Mouse (Mus musculus) hindbrain, embryonic 10.5 days (tissue): ENCODE measurements at regions not wholly inside any gene's neighbourhood (a gene's known extent, or its start where the extent isn't known, plus 50 kb on each side); places are given as distances from the start of the nearest gene placed in this dataset.

Experiments used
- DNase-seq: peaks from one replicate; pipeline ENCODE4 v3.0.0-alpha.2; 2017; ENCODE audit warnings: low spot score
- H3K27ac ChIP-seq: fragments of 300-500 bp; sonication (generic); 2 replicates; pipeline ENCODE4 v1.5.1; 2016; ENCODE audit warnings: mild to moderate bottlenecking, moderate library complexity
- H3K27me3 ChIP-seq: fragments of 300-500 bp; sonication (generic); 2 replicates; pipeline ENCODE4 v1.6.1; 2016; ENCODE audit warnings: mild to moderate bottlenecking; ENCODE audit not compliant: poor library complexity, insufficient read depth, severe bottlenecking
- H3K36me3 ChIP-seq: fragments of 300-500 bp; sonication (generic); 2 replicates; pipeline ENCODE4 v1.6.1; 2016; ENCODE audit warnings: mild to moderate bottlenecking, moderate library complexity
- H3K4me1 ChIP-seq: fragments of 300-500 bp; sonication (generic); replicated peaks from 2 replicates; pipeline ENCODE4 v1.6.1; 2016; ENCODE audit warnings: mild to moderate bottlenecking
- H3K4me3 ChIP-seq: fragments of 300-500 bp; sonication (generic); 2 replicates; pipeline ENCODE4 v1.5.1; 2016; ENCODE audit warnings: mild to moderate bottlenecking, moderate library complexity
- H3K9me3 ChIP-seq: fragments of 300-500 bp; sonication (generic); 2 replicates; pipeline ENCODE4 v1.6.1; 2016; ENCODE audit warnings: mild to moderate bottlenecking, moderate library complexity
- WGBS: fragments of 180-500 bp; shearing (Covaris S2); methylation state at CpG from one replicate; pipeline ENCODE4 v1.1.7; 2016; 5-methylcytosine and 5-hydroxymethylcytosine counted together

- Histone ChIP-seq H3K27me3 (no peaks in the 10 kb centered on the region), H3K9me3 (no peaks in the 10 kb centered on the region), H3K4me1 (0 out of 2 replicates have a peak, but pooled peaks cover 7% of the 10 kb centered on the region), H3K27ac (no peak overlapping the region), H3K36me3 (no peaks in the 10 kb centered on the region), H3K4me3 (no peak overlapping the region)
- peak; percentile 79 for DNase-seq
- WGBS, result 67% methylated on average over 12 of the region's 12 CpGs
Measured at GRCm38 (mm10) chr4:48779202-48779905, 116.0 kb downstream of the Cavin4 start.

- no peak for DNase-seq
- WGBS, result 81% methylated on average over 2 of the region's 2 CpGs
- H3K27me3 ChIP-seq, result no peaks in the 10 kb centered on the region
Measured at GRCm38 (mm10) chr4:48779955-48780354, 116.6 kb downstream of the Cavin4 start.

GRCm38 (mm10) chr4:48781099-48781498 is 117.8 kb downstream of the Cavin4 start:
- Histone ChIP-seq H3K9me3 (no peaks in the 10 kb centered on the region), H3K4me1 (0 out of 2 replicates have a peak, but pooled peaks cover 7% of the 10 kb centered on the region), H3K27me3 (no peaks in the 10 kb centered on the region), H3K27ac (no peak overlapping the region), H3K36me3 (no peaks in the 10 kb centered on the region), H3K4me3 (no peak overlapping the region)
- no peak for DNase-seq
- 87% methylated on average over 4 of the region's 4 CpGs for WGBS

More at GRCm38 (mm10) chr4:48779955-48780354, 116.6 kb downstream of the Cavin4 start:
- Histone ChIP-seq H3K4me1 (0 out of 2 replicates have a peak, but pooled peaks cover 7% of the 10 kb centered on the region), H3K9me3 (no peaks in the 10 kb centered on the region), H3K36me3 (no peaks in the 10 kb centered on the region), H3K4me3 (no peak overlapping the region), H3K27ac (no peak overlapping the region)

DNA sequence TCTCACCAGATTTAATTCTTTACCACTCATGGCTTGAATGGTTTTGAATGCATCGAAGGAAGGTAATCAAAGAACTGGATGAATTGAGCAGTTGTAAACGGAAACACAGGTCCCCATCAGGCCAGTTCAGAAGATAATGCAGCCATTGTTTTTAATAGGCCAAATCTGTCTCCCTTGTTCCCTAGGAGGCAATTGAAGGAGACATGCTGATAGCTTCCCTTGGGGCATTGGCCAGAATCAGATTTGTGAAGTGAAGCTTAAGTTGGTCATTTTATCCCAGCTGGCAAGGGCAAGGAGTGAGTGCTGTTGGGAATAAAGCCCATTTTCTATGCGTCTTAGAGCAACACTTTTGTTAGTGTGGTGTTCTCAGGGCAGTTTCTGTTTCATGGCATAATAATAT is 119.4 kb downstream of the Cavin4 start:
- no peak overlapping the region for H3K4me3 ChIP-seq
- 0 out of 2 replicates have a peak, but pooled peaks cover 7% of the 10 kb centered on the region for H3K4me1 ChIP-seq
- H3K27me3 ChIP-seq, result no peaks in the 10 kb centered on the region
- WGBS, result 57% methylated on average over 3 of the region's 3 CpGs
- DNase-seq, result no peak
- no peaks in the 10 kb centered on the region for H3K9me3 ChIP-seq
- no peaks in the 10 kb centered on the region for H3K36me3 ChIP-seq
- no peak overlapping the region for H3K27ac ChIP-seq

DNA sequence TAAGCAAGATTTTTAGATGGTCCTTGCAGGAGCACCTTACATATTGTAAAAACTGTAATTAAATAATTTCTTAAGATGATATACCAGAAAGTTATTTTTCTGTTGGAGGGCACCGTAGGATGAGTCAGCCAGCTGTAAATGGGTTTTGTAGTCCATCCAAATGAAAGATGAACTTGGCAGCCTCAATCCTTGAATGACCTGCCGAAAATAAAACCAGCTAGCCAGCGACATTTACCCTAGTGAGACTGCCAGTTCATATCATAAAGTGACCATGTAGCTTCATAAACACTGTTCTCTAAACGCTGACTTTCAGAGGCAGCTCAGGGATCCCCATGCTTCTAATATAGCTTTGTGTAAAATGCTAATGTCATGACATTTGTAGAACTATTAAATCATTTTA is 127.8 kb downstream of the Cavin4 start:
- Histone ChIP-seq H3K9me3 (no peaks in the 10 kb centered on the region), H3K36me3 (no peaks in the 10 kb centered on the region), H3K27ac (no peak overlapping the region), H3K4me1 (no peaks in the 10 kb centered on the region), H3K4me3 (no peak overlapping the region), H3K27me3 (no peaks in the 10 kb centered on the region)
- 95% methylated on average over 4 of the region's 4 CpGs for WGBS
- DNase-seq, result no peak

- H3K27ac ChIP-seq, result no peak overlapping the region
- H3K27me3 ChIP-seq, result no peaks in the 10 kb centered on the region
- no peak for DNase-seq
- no peak overlapping the region for H3K4me3 ChIP-seq
- H3K9me3 ChIP-seq, result no peaks in the 10 kb centered on the region
- WGBS, result 80% methylated on average over 3 of the region's 3 CpGs
- H3K36me3 ChIP-seq, result no peaks in the 10 kb centered on the region
- H3K4me1 ChIP-seq, result peaks cover 6% of the 10 kb centered on the region; the same call in 1 of the 2 replicates
Measured at GRCm38 (mm10) chr4:48803777-48804176, 140.5 kb downstream of the Cavin4 start.

- DNase-seq, result no peak
- 87% methylated on average over 4 of the region's 4 CpGs for WGBS
- no peak overlapping the region for H3K4me3 ChIP-seq
Measured at GRCm38 (mm10) chr4:48808571-48808970, 145.3 kb downstream of the Cavin4 start.

DNA sequence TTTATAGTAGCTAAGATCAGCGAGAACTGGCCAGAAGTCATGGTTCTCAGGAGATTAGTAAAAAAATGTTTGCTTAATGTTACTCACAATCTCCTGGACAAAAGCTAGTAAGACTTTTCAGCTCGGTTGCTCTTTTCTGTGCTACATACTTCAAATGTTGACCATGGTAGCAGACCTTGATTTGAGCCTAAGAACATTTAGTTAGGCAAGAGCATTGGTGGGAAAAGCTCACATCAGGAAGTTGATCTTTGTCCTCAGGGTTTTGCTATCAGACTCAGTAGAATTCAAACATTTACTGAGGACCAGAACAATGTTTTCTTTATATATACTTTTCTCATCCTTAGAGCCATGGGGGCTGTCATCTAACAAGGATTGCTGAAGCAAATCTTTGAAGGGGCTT is 170.4 kb downstream of the Cavin4 start:
- Histone ChIP-seq H3K27ac (no peak overlapping the region), H3K4me1 (no peaks in the 10 kb centered on the region)
- 83% methylated on average over 2 of the region's 2 CpGs for WGBS

More at GRCm38 (mm10) chr4:48808571-48808970, 145.3 kb downstream of the Cavin4 start:
- Histone ChIP-seq H3K4me1 (peaks cover 4% of the 10 kb centered on the region; the same call in 1 of the 2 replicates), H3K36me3 (no peaks in the 10 kb centered on the region), H3K27ac (no peak overlapping the region), H3K27me3 (no peaks in the 10 kb centered on the region), H3K9me3 (no peaks in the 10 kb centered on the region)

GRCm38 (mm10) chr4:48842777-48843214 is 179.5 kb downstream of the Cavin4 start:
- Histone ChIP-seq H3K27me3 (no peaks in the 10 kb centered on the region), H3K4me3 (no peak overlapping the region), H3K9me3 (no peaks in the 10 kb centered on the region), H3K27ac (no peak overlapping the region), H3K36me3 (no peaks in the 10 kb centered on the region), H3K4me1 (no peaks in the 10 kb centered on the region)
- 74% methylated on average over 2 of the region's 2 CpGs for WGBS
- no peak for DNase-seq

More for the DNA sequence above, 170.4 kb downstream of the Cavin4 start:
- H3K4me3 ChIP-seq, result no peak overlapping the region
- H3K9me3 ChIP-seq, result no peaks in the 10 kb centered on the region
- H3K36me3 ChIP-seq, result no peaks in the 10 kb centered on the region
- DNase-seq, result no peak
- no peaks in the 10 kb centered on the region for H3K27me3 ChIP-seq

- no peak for DNase-seq
Measured at GRCm38 (mm10) chr4:48871105-48871504, 188.0 kb upstream of the Plppr1 start.

GRCm38 (mm10) chr4:48889074-48889592 is 169.9 kb upstream of the Plppr1 start:
- Histone ChIP-seq H3K9me3 (no peaks in the 10 kb centered on the region), H3K4me3 (no peak overlapping the region), H3K27ac (no peak overlapping the region), H3K27me3 (no peaks in the 10 kb centered on the region), H3K36me3 (no peaks in the 10 kb centered on the region), H3K4me1 (no peaks in the 10 kb centered on the region)
- 79% methylated on average over 4 of the region's 4 CpGs for WGBS
- DNase-seq, result no peak

More at GRCm38 (mm10) chr4:48871105-48871504, 188.0 kb upstream of the Plppr1 start:
- no peaks in the 10 kb centered on the region for H3K4me1 ChIP-seq
- no peaks in the 10 kb centered on the region for H3K36me3 ChIP-seq
- no peaks in the 10 kb centered on the region for H3K27me3 ChIP-seq
- H3K27ac ChIP-seq, result no peak overlapping the region
- H3K9me3 ChIP-seq, result no peaks in the 10 kb centered on the region
- no peak overlapping the region for H3K4me3 ChIP-seq
- 89% methylated on average over 2 of the region's 2 CpGs for WGBS

DNA sequence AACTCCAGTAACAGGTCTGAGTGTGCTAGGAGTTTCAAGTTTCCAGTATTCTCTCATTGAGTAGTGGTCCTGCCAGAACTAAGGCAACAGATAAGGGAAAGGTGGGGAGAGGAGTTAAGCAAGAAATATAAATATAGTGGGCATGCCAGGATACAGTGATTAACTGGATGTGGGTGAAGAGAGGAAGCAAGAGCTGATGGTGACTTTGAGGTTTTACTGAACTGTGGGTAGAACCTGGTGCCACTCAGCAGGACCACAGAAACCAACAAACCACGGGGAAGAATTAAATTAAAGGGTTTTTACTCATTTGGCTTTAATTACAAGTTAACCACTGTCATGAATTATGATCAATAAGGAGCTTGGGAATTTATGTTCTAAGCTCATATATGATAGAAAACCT is 154.5 kb upstream of the Plppr1 start:
- Histone ChIP-seq H3K9me3 (no peaks in the 10 kb centered on the region), H3K27me3 (no peaks in the 10 kb centered on the region), H3K27ac (no peak overlapping the region), H3K36me3 (no peaks in the 10 kb centered on the region), H3K4me1 (no peaks in the 10 kb centered on the region), H3K4me3 (no peak overlapping the region)
- 69% methylated on average over 1 of the region's 1 CpGs for WGBS
- DNase-seq, result no peak

- Histone ChIP-seq H3K9me3 (no peaks in the 10 kb centered on the region), H3K4me3 (no peak overlapping the region), H3K27ac (no peak overlapping the region), H3K4me1 (no peaks in the 10 kb centered on the region), H3K36me3 (no peaks in the 10 kb centered on the region), H3K27me3 (no peaks in the 10 kb centered on the region)
- DNase-seq, result no peak
- 90% methylated on average over 9 of the region's 9 CpGs for WGBS
Measured at GRCm38 (mm10) chr4:48905196-48905867, 153.7 kb upstream of the Plppr1 start.
